Mouse (Mus musculus) ES-E14 (cell line): ENCODE results near the gene Robo2.

ENCODE experiments used
- CHD2 ChIP-seq: IDR thresholded peaks from 2 replicates; pipeline ENCODE4 v1.6.1; 2014; ENCODE audit warnings: mild to moderate bottlenecking, low read depth, low read length, inconsistent platforms
- HCFC1 ChIP-seq: IDR thresholded peaks from 2 replicates; pipeline ENCODE4 v1.6.1; 2012; ENCODE audit warnings: low read length, inconsistent platforms, borderline replicate concordance; ENCODE audit not compliant: insufficient read depth
- MAFK ChIP-seq: IDR thresholded peaks from 2 replicates; pipeline ENCODE4 v1.6.1; 2014; ENCODE audit warnings: mild to moderate bottlenecking, low read depth, low read length, inconsistent platforms; ENCODE audit not compliant: insufficient read depth
- ZC3H11A ChIP-seq: IDR thresholded peaks from 2 replicates; pipeline ENCODE4 v1.6.1; 2012; ENCODE audit warnings: low read depth, mild to moderate bottlenecking, inconsistent platforms, low read length, borderline replicate concordance
- ZNF384 ChIP-seq: IDR thresholded peaks from 2 replicates; pipeline ENCODE4 v1.6.1; 2012; ENCODE audit warnings: low read depth, low read length, inconsistent platforms

DNA sequence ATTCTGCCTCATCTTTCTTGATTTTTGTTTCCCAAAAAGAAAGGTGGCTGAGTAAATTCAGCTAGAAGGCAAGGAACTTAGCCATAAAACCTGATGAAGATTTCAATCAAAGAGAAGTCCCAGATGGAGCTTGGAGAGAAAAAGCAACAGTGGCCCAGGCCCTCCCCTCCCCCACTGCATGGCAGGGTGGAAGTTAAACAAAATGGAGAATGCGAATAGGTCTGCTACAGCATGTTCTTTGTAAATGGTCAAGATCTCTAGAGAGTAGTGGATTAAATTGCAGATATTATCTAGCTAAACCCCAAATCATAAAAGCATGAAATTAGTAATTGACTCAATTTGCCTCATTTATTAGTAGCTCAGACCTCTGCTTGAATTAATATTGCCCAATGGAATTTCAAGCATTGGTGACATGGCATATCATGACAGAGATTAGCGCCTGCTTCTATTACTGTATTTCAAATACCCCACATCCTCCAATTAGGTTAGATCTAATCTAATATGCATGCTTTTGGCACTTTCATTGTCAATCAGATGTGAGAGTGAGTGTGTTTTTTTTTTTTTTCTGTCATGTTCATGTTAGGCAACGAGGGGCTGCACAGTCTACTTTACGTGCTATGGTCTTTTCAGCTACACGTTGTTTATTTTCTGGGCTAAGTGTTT is 45.3 kb upstream of the Robo2 start:
- no peak for TF ChIP-seq MAFK
- TF ChIP-seq ZC3H11A, result no peak
- no peak for TF ChIP-seq HCFC1
- TF ChIP-seq ZNF384, result no peak
- no peak for TF ChIP-seq CHD2
